ENCODE assay signal across 8 mouse cellular contexts in genomic region chr11:77983937-77984835, GRCm38 (mm10). TPM values are rescaled to one million over a fixed set of nuclear protein-coding genes. Genes with fewer than 3 reads are reported as not detected.
A peak's percentile ranks its signal among the peaks of the same experiment; 100 is the strongest.
DNase-seq lines count a peak whose midpoint lies in the region; ATAC-seq and TF ChIP-seq lines count a peak whose summit lies in the region.

No protein-coding gene starts in this region.

- DNase-seq in ES-CJ7 (ENCODE audit: low read depth, low spot score), result peak; percentile 57
- peak; percentile 38 for DNase-seq in c-Kit-positive CD71-negative TER-119-negative erythroid progenitor cells, embryonic 14.5 days (ENCODE audit: low read depth)
- DNase-seq in heart, postnatal 4 days, result peak; percentile 74
- peak; percentile 46 to 66 for DNase-seq in layer of hippocampus, adult 2 months (ENCODE audit: low spot score in 2 of 2)
- DNase-seq in retina, embryonic 14.5 days (ENCODE audit: low spot score), result peak; percentile 78
- DNase-seq in thymus, postnatal 36 days, result peak; percentile 73 to 74

- H3K4me2 ChIP-seq in forebrain, embryonic 13.5 days, result peak overlapping the region; percentile 91
- H3K4me2 ChIP-seq in lung, embryonic 16.5 days (ENCODE audit: low read depth, low read length), result peak overlapping the region; percentile 81

- under 1% methylated on average over 57 of the region's 63 CpGs for WGBS in forebrain, embryonic 13.5 days
- WGBS in lung, embryonic 16.5 days, result 0% methylated on average over 56 of the region's 63 CpGs

- TF ChIP-seq CTCF in layer of hippocampus, adult 2 months (conservative IDR thresholded peaks at IDR 0.05), result peak; percentile 21; the same call in 1 of the 2 replicates

- peak overlapping the region; percentile 99 for H3K9ac ChIP-seq in forebrain, embryonic 13.5 days
- H3K9ac ChIP-seq in lung, embryonic 16.5 days (ENCODE audit: low read length), result peak overlapping the region; percentile 94

- ATAC-seq in forebrain, embryonic 13.5 days, result 0 out of 2 replicates have a peak, but pooled peaks have one; percentile 0
- ATAC-seq in lung, embryonic 16.5 days (ENCODE audit: low read depth), result peak; percentile 8; the same call in 1 of the 2 replicates

- H3K4me1 ChIP-seq in forebrain, embryonic 13.5 days, result peaks cover 30% of the 10 kb centered on the region
- peaks cover 10% of the 10 kb centered on the region for H3K4me1 ChIP-seq in lung, embryonic 16.5 days (replicated peaks; ENCODE audit: control insufficient read depth, insufficient read depth, low read length)

- H3K4me3 ChIP-seq in forebrain, embryonic 13.5 days, result peak overlapping the region; percentile 99
- H3K4me3 ChIP-seq in layer of hippocampus, adult 2 months, result peak overlapping the region; percentile 76
- H3K4me3 ChIP-seq in lung, embryonic 16.5 days (ENCODE audit: low read length), result peak overlapping the region; percentile 88

- peak overlapping the region; percentile 97 for H3K27ac ChIP-seq in forebrain, embryonic 13.5 days
- peak overlapping the region; percentile 91 for H3K27ac ChIP-seq in layer of hippocampus, adult 2 months
- H3K27ac ChIP-seq in lung, embryonic 16.5 days (ENCODE audit: low read length), result peak overlapping the region; percentile 93

- no peaks in the 10 kb centered on the region for H3K9me3 ChIP-seq in forebrain, embryonic 13.5 days (replicated peaks)
- H3K9me3 ChIP-seq in lung, embryonic 16.5 days (ENCODE audit: control insufficient read depth, low read length), result no peaks in the 10 kb centered on the region

- H3K27me3 ChIP-seq in forebrain, embryonic 13.5 days, result no peaks in the 10 kb centered on the region
- H3K27me3 ChIP-seq in lung, embryonic 16.5 days (ENCODE audit: control insufficient read depth, insufficient read depth, low read depth, low read length), result no peaks in the 10 kb centered on the region

- peaks cover 35% of the 10 kb centered on the region for H3K36me3 ChIP-seq in forebrain, embryonic 13.5 days (ENCODE audit: poor library complexity, severe bottlenecking)
- peaks cover 10% of the 10 kb centered on the region; the same call in 1 of the 2 replicates for H3K36me3 ChIP-seq in lung, embryonic 16.5 days (ENCODE audit: control insufficient read depth, insufficient read depth, low read length)

RNA-seq across cellular contexts. Expression of gene Phf12, which starts 1.6 kb away (rescaled TPM):
- polyA plus RNA-seq in forebrain, embryonic 13.5 days (2015; fragmentation: Nextera tagmentation; extraction: Ambion mirVana), result 20.7 and 24.5 TPM in 2 replicates
- 10 to 100 TPM; 42.3 to 43.2 TPM for total RNA-seq in heart, postnatal 4 days (2021)
- total RNA-seq in layer of hippocampus, adult 2 months (2021), result 10 to 100 TPM; 59.0 to 62.4 TPM
- polyA plus RNA-seq in lung, embryonic 16.5 days (2015; fragmentation: Nextera tagmentation; extraction: Ambion mirVana), result 13.8 and 13.9 TPM in 2 replicates

RNA-seq across cellular contexts. Expression of gene Dhrs13, which starts 47.9 kb away (rescaled TPM):
- polyA plus RNA-seq in forebrain, embryonic 13.5 days (2015; fragmentation: Nextera tagmentation; extraction: Ambion mirVana), result 23.4 and 26.6 TPM in 2 replicates
- total RNA-seq in heart, postnatal 4 days (2021), result 1 to 10 TPM; 7.8 to 9.3 TPM
- 1 to 10 TPM; 4.6 to 5.7 TPM for total RNA-seq in layer of hippocampus, adult 2 months (2021)
- polyA plus RNA-seq in lung, embryonic 16.5 days (2015; fragmentation: Nextera tagmentation; extraction: Ambion mirVana), result 14.5 and 15.3 TPM in 2 replicates

RNA-seq across cellular contexts. Expression of gene Flot2, which starts 53.5 kb away (rescaled TPM):
- polyA plus RNA-seq in forebrain, embryonic 13.5 days (2015; fragmentation: Nextera tagmentation; extraction: Ambion mirVana), result 69.6 and 78.1 TPM in 2 replicates
- total RNA-seq in heart, postnatal 4 days (2021), result 10 to 100 TPM; 89.1 to 98.5 TPM
- total RNA-seq in layer of hippocampus, adult 2 months (2021), result 10 to 100 TPM; 70.9 to 77.4 TPM
- 67.6 and 70.0 TPM in 2 replicates for polyA plus RNA-seq in lung, embryonic 16.5 days (2015; fragmentation: Nextera tagmentation; extraction: Ambion mirVana)

RNA-seq across cellular contexts. Expression of gene Sez6, which starts 53.6 kb away (rescaled TPM):
- 141 and 165 TPM in 2 replicates for polyA plus RNA-seq in forebrain, embryonic 13.5 days (2015; fragmentation: Nextera tagmentation; extraction: Ambion mirVana)
- under 1 TPM; 0.14 to 0.19 TPM for total RNA-seq in heart, postnatal 4 days (2021)
- total RNA-seq in layer of hippocampus, adult 2 months (2021), result 100 to 1,000 TPM; 154 to 159 TPM
- polyA plus RNA-seq in lung, embryonic 16.5 days (2015; fragmentation: Nextera tagmentation; extraction: Ambion mirVana), result 0.34 and 0.69 TPM in 2 replicates

Comparison
In these comparisons a context has a peak if more than half of its experiments do, and no peak if none do; other contexts are left out.
1. Peak in every context shown above with its lines: DNase-seq, ATAC-seq, H3K4me3 ChIP-seq and H3K27ac ChIP-seq.